Mouse (Mus musculus): Measurements from ENCODE around the gene Zan. TPM values are rescaled to one million over a fixed set of nuclear protein-coding genes. Genes with fewer than 3 reads are reported as not detected.

Gene Zan
- total RNA-seq, 2 experiments from 2014 or later = 0.02 to 0.03 TPM

DNA sequence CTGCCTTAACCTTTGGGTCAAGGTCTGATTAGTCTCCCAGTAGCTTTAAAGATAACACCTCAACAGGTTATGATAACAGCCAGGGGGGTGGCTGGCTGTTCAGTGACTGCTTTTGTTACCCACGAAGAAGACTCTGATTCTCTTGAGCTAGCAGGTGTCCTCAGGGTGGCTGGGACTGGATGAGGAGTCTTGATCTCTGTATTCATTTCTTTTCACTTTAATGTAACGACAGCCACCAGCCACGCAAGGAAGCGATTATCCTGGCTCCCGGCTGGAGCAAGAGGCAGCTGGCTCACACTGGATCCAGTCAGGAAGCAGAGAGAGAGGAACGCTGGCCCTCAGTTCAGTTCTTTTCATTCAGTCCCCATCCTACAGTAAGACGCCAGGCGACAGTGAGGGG, 139.7 kb downstream of the Zan start:
- intact Hi-C loops (cut with DNase I) = no loop called here

DNA sequence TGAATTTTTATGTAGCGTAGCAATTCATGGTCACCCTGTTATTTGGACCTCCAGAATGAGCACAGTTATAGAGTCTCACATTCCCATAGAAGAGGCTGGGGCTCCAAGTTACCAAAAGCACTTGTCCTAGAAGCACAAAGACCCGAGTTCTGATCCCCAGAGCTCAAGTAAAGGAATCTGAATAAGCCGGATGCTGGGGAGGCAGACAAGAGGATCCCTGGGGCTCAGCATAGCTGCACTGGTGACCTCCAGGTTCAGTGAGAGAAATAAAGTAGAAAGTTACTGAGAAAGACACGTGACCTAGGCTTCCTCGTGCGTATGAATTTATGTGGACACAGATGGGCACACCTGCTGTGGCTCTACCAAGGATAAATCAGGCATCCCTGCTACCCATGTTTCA, 141.8 kb downstream of the Zan start:
- intact Hi-C loops (cut with DNase I) = loop anchor here (2.0 kb wide), 1 partner anchor 48 kb away; no protein-coding TSS in a partner anchor
- no peak for DNase-seq

More for the DNA sequence above, 139.7 kb downstream of the Zan start:
- DNase-seq = no peak

DNA sequence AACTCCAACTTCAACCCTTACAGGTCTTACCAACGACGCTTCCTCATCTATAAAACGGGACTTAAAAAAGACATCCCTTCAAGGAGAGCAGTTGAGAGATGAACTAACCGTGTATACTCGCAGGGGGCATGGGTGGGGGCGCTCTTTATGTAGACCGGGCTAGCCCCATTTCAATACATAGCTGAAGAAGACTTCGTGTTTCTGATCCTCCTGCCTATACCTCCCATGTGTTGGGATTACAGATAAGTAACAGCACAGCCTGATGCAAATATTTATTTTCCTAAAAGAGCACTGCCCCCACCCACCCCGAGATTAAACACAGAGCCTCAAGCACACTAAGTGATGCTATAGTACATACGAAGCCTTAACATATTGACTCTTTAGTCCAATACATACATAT, 142.5 kb downstream of the Zan start:
- no peak for DNase-seq
- intact Hi-C loops (cut with DNase I) = loop anchor here (2.0 kb wide), 1 partner anchor 48 kb away; no protein-coding TSS in a partner anchor

DNA sequence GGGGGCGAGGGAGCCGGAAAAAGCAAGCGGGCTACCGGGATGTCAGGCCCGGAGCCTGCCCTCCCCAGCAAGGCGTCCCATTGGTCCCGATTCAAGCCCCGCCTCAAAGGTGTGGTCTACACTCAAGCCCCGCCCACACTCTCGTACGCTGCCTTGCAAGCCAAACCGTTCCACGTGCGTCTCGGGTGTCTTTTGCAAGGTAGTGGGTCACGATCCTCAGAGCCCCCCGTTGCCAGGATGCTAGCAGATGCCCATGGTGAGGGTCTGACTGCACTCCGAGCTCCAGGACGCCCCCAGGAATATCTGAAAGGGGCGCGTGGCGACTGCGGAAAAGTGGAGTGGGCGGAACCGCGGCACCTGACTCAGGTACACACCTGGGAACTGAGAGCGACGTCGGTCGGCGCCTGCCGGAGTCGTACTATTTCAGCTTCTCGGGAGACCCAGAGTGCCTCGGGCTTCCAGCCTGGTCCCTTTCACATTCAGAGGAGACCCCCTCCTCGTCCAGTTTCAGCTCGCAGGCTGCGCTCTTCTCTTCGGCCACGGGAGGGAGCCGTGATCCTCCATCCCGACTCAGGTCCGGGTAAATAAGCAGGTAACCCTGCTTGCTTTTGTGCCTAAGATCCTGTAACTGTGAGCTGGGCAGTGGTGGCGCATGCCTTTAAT, 143.2 kb downstream of the Zan start, which contains the start of gene Slc12a9:
Gene Slc12a9 (minus strand): TSS at position 86 of the 663 bp plus-strand sequence.
- peak; percentile 92 to 93 for DNase-seq
- intact Hi-C loops (cut with DNase I) = loop anchor here (2.0 kb wide), 1 partner anchor 49 kb away; no protein-coding TSS in a partner anchor

DNA sequence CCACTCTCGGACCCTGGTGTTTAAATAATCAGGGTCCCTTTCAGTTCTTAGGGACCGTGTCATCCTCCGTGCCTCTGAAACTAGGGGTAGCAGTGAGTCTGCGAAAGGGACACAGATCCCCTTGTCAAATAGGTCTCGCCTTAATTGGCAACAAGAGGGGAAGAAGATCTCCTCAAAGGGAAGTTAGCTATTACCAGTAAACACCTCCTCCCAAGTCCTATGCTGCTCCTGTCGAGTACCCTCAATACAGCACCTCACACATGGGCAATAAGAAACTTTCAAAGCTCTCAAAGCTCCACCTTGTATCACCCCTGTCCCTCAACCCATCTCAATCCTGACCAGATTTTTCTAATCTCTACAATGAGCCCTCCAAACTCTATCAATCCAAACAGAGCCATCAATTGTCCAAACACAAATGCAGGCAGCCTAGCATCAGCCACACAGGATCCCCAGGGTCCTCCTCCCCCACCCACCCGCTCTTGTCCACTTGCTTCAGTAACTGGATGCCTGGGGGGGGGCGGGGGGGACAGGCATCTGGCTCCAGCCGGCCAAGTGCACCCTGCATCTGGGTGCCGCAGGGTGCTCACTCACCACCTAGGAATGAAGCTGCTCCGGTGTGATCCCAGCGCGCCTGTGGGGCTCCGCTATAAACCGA, 143.9 kb downstream of the Zan start:
- intact Hi-C loops (cut with DNase I) = no loop called here
- DNase-seq = no peak

DNA sequence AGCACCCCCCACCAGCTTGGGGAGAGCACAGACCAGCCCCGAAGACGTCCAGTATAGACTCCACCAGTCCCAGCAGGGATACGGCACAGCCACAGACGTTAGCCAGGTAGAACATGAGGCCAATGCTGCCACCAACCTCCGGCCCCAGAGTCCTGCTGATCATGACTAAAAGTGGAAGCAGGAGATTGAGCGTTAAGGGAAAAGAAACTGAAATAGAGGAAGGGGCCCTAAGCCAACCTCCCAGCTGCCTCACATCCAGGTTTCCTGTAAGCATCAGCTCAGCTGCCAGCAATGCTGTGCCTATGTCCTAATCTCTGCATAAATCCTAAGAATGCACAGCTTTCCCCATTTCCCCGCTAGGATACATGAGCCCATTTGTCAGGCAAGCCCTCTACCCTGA, 146.0 kb downstream of the Zan start:
- intact Hi-C loops (cut with DNase I) = no loop called here
- no peak for DNase-seq

Other genes with a start within 250 kb of the Zan start
- gene Ache, start 189.5 kb downstream of the Zan start, total RNA-seq (2021) = 10 to 100 TPM; 25.2 to 41.2 TPM
- 10 to 100 TPM; 17.6 to 25.1 TPM for gene Ufsp1, start 182.4 kb downstream of the Zan start, total RNA-seq (2021)
- 10 to 100 TPM; 27.7 to 39.8 TPM for gene Srrt, start 169.4 kb downstream of the Zan start, total RNA-seq (2021)
- 1 to 10 TPM; 3.7 to 4.1 TPM for gene Trip6, start 162.7 kb downstream of the Zan start, total RNA-seq (2021)
- 1 to 10 TPM; 2.4 to 2.5 TPM for gene Slc12a9, start 143.5 kb downstream of the Zan start, total RNA-seq (2021)
- 10 to 100 TPM; 12.1 to 13.4 TPM for gene Ephb4, start 127.0 kb downstream of the Zan start, total RNA-seq (2021)
- gene Pop7, start 25.5 kb upstream of the Zan start, total RNA-seq (2021) = 1 to 10 TPM; 8.6 to 9.9 TPM
- 10 to 100 TPM; 17.4 to 23.4 TPM for gene Gigyf1, start 41.5 kb upstream of the Zan start, total RNA-seq (2021)
- not detected for gene Epo, start 56.2 kb upstream of the Zan start, total RNA-seq (2021)
- 100 to 1,000 TPM; 107 to 129 TPM for gene Gnb2, start 56.4 kb upstream of the Zan start, total RNA-seq (2021)
- gene Actl6b, start 76.5 kb upstream of the Zan start, total RNA-seq (2021) = not detected
- not detected for gene Tfr2, start 92.8 kb upstream of the Zan start, total RNA-seq (2021)
- gene Mospd3, start 124.0 kb upstream of the Zan start, total RNA-seq (2021) = 10 to 100 TPM in 1 of 2 experiments, 1 to 10 TPM in 1; 9.6 to 13.7 TPM
- 10 to 100 TPM; 57.1 to 66.1 TPM for gene Pcolce, start 136.7 kb upstream of the Zan start, total RNA-seq (2021)
- gene Fbxo24, start 151.9 kb upstream of the Zan start, total RNA-seq (2021) = not detected
- 10 to 100 TPM; 13.6 to 13.8 TPM for gene Lrch4, start 152.1 kb upstream of the Zan start, total RNA-seq (2021)
- gene Gm20605, start 152.1 kb upstream of the Zan start, total RNA-seq (2021) = 1 to 10 TPM; 2.0 to 2.9 TPM
- 1 to 10 TPM; 2.3 to 2.7 TPM for gene Sap25, start 164.3 kb upstream of the Zan start, total RNA-seq (2021)
- under 1 TPM; 0.47 to 0.48 TPM for gene Irs3, start 168.7 kb upstream of the Zan start, total RNA-seq (2021)
- 1 to 10 TPM; 3.8 to 4.6 TPM for gene Agfg2, start 207.7 kb upstream of the Zan start, total RNA-seq (2021)

Data from gastrocnemius, postnatal 36 days (tissue).